Mouse (Mus musculus) heart, embryonic 10.5 days (tissue): ENCODE results near the gene Atg2b. TPM values are rescaled to one million over a fixed set of nuclear protein-coding genes. Genes with fewer than 3 reads are reported as not detected.
A peak's percentile ranks its signal among the peaks of the same experiment; 100 is the strongest.

Experiments
- DNase-seq: peaks from one replicate; pipeline ENCODE4 v3.0.0-alpha.2; 2017; ENCODE audit warnings: low spot score
- H3K27ac ChIP-seq: fragments of 300-500 bp; sonication (generic); 2 replicates; pipeline ENCODE4 v1.5.1; 2016; ENCODE audit warnings: mild to moderate bottlenecking
- H3K27me3 ChIP-seq: fragments of 300-500 bp; sonication (generic); 2 replicates; pipeline ENCODE4 v1.6.1; 2016; ENCODE audit warnings: mild to moderate bottlenecking; ENCODE audit not compliant: poor library complexity, insufficient read depth, severe bottlenecking
- H3K36me3 ChIP-seq: fragments of 300-500 bp; sonication (generic); 2 replicates; pipeline ENCODE4 v1.6.1; 2016; ENCODE audit warnings: mild to moderate bottlenecking, moderate library complexity
- H3K4me1 ChIP-seq: fragments of 300-500 bp; sonication (generic); 2 replicates; pipeline ENCODE4 v1.6.1; 2016; ENCODE audit warnings: mild to moderate bottlenecking
- H3K4me3 ChIP-seq: fragments of 300-500 bp; sonication (generic); 2 replicates; pipeline ENCODE4 v1.5.1; 2016; ENCODE audit warnings: mild to moderate bottlenecking, moderate library complexity
- H3K9me3 ChIP-seq: fragments of 300-500 bp; sonication (generic); 2 replicates; pipeline ENCODE4 v1.6.1; 2016; ENCODE audit warnings: mild to moderate bottlenecking, moderate library complexity
- WGBS: fragments of 180-500 bp; shearing (Covaris S2); methylation state at CpG from one replicate; pipeline ENCODE4 v1.1.7; 2016; 5-methylcytosine and 5-hydroxymethylcytosine counted together
- polyA plus RNA-seq: library from polyadenylated mRNA; unstranded; fragments of >200 nt; fragmentation: Nextera tagmentation; extraction: Ambion mirVana; gene quantifications from 2 replicates; pipeline ENCODE4 v1.2.1, GENCODE M21; 2016

Atg2b gene
- polyA plus RNA-seq: 10.2 and 13.0 TPM in 2 replicates

GRCm38 (mm10) chr12:105685001-105685691 is at the start of gene Atg2b:
Gene Atg2b, minus strand, starts transcription at chr12:105685211.
- Histone ChIP-seq H3K4me3 (peak within 1 kb of the TSS; percentile 97), H3K27me3 (no peaks in the 10 kb centered on the region), H3K27ac (peak within 1 kb of the TSS; percentile 88), H3K4me1 (peaks cover 19% of the 10 kb centered on the region), H3K36me3 (peaks cover 12% of the 10 kb centered on the region), H3K9me3 (no peaks in the 10 kb centered on the region)
- under 1% methylated on average over 72 of the region's 73 CpGs for WGBS
- DNase-seq: peak; percentile 99

DNA sequence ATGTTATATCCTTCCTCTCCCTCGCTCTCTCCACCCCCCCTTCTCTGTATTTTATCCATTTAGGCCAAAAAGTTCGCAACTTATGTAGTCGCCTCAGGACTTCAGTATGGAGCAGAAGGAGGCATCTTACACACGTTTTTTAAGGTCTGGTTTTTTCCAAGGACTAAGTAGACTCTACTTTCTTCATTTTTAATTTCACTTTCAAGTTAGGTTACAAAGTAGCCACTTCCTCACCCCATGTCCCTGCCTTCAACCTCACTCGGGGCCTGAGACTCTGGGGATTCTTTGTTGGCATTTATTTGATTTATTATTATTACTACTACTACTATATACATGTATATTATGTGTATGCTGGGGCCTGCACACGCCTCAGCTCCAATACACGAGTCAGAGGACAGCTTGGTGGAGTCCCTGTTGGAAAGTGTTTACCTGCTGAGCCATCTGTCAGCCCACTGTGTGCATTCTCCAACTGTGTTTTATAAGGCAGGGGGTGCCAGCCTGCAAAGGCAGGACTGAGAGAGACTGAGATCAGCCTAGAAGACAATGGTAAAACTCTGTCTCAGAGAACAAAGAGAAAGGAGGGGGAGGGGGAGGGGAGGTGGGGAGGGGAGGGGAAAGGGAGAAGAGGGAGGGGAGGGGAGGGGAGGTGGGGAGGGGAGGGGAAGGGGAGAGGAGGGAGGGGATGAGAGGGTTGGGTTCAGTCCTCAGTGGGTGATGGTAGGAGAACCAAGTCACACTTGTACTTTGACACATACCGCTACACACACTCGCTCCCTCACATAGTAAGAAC is 48.6 kb upstream of the Atg2b start:
- no peaks in the 10 kb centered on the region for H3K9me3 ChIP-seq
- peaks cover 4% of the 10 kb centered on the region for H3K4me1 ChIP-seq
- H3K36me3 ChIP-seq: no peaks in the 10 kb centered on the region
- H3K27ac ChIP-seq: no peak overlapping the region
- DNase-seq: no peak
- WGBS: 79% methylated on average over 9 of the region's 9 CpGs
- H3K4me3 ChIP-seq: no peak overlapping the region
- H3K27me3 ChIP-seq: no peaks in the 10 kb centered on the region

DNA sequence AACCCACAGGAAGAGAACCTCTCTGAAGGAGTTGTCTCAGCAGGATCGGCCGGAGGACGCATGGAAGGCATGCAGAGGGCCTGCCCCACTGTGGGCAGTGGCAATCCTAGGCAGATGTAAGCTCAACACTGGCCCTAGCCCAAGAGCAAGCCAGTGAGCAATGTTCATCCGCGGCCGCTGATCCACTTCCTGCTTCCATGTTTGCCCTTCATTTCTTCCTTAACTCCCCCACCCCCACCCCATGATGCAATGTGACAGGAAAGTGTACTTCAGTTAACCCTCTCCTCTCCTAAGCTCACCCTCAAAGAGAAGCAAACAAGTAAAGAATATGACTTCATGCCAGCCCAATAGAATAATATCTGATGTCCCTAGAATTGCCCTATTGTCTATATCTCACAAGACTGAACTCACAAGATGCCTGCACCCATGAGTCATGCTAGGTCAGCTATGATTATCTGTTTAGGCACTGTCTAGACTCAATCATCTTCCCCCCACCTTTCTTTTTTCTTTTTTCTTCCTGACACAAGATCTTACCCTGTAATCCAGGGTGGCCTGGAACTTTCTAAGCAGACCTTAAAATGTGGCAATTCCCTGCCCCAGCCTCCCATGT is 45.9 kb upstream of the Atg2b start:
- no peak overlapping the region for H3K27ac ChIP-seq
- 83% methylated on average over 6 of the region's 6 CpGs for WGBS
- no peaks in the 10 kb centered on the region for H3K4me1 ChIP-seq
- H3K36me3 ChIP-seq: no peaks in the 10 kb centered on the region
- no peak for DNase-seq
- no peaks in the 10 kb centered on the region for H3K27me3 ChIP-seq
- no peaks in the 10 kb centered on the region for H3K9me3 ChIP-seq
- no peak overlapping the region for H3K4me3 ChIP-seq

GRCm38 (mm10) chr12:105727964-105728363 is 43.0 kb upstream of the Atg2b start:
- H3K36me3 ChIP-seq: no peaks in the 10 kb centered on the region
- H3K4me1 ChIP-seq: no peaks in the 10 kb centered on the region
- no peak overlapping the region for H3K4me3 ChIP-seq
- H3K9me3 ChIP-seq: no peaks in the 10 kb centered on the region
- H3K27ac ChIP-seq: no peak overlapping the region
- 26% methylated on average over 8 of the region's 8 CpGs for WGBS
- no peaks in the 10 kb centered on the region for H3K27me3 ChIP-seq
- no peak for DNase-seq

GRCm38 (mm10) chr12:105727268-105727667 is 42.3 kb upstream of the Atg2b start:
- no peaks in the 10 kb centered on the region for H3K27me3 ChIP-seq
- no peaks in the 10 kb centered on the region for H3K9me3 ChIP-seq
- 81% methylated on average over 3 of the region's 3 CpGs for WGBS
- DNase-seq: no peak
- no peak overlapping the region for H3K4me3 ChIP-seq
- no peaks in the 10 kb centered on the region for H3K4me1 ChIP-seq
- no peak overlapping the region for H3K27ac ChIP-seq
- no peaks in the 10 kb centered on the region for H3K36me3 ChIP-seq

DNA sequence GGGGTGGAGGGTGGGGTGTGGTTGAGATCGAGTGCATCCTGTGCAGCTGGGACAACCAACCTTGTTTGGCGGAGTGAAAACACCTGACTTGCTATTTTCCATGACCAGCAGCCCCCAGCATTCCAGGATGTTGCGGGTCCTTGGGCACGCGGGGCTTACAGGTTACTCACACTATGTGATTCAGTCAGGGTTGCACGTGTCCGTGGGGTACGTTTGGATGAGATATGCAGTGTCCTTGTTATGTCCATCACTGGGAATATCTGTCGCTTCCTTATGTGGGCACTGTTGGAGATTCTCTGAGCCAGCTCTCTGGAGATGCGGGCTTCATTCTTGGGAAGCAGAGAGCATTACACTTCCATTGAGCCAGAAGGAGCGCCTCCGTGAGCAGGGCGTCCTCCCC is 40.7 kb upstream of the Atg2b start:
- DNase-seq: no peak
- Histone ChIP-seq H3K27ac (no peak overlapping the region), H3K36me3 (no peaks in the 10 kb centered on the region), H3K4me1 (no peaks in the 10 kb centered on the region), H3K4me3 (no peak overlapping the region), H3K9me3 (no peaks in the 10 kb centered on the region), H3K27me3 (no peaks in the 10 kb centered on the region)
- WGBS: 71% methylated on average over 13 of the region's 13 CpGs

GRCm38 (mm10) chr12:105724616-105725015 is 39.6 kb upstream of the Atg2b start:
- WGBS: 49% methylated on average over 1 of the region's 1 CpGs

GRCm38 (mm10) chr12:105722657-105723056 is 37.6 kb upstream of the Atg2b start:
- no peak overlapping the region for H3K4me3 ChIP-seq
- H3K9me3 ChIP-seq: no peaks in the 10 kb centered on the region
- under 1% methylated on average over 5 of the region's 5 CpGs for WGBS
- H3K27me3 ChIP-seq: no peaks in the 10 kb centered on the region
- DNase-seq: no peak
- no peaks in the 10 kb centered on the region for H3K36me3 ChIP-seq
- H3K4me1 ChIP-seq: no peaks in the 10 kb centered on the region
- no peak overlapping the region for H3K27ac ChIP-seq

More at GRCm38 (mm10) chr12:105724616-105725015, 39.6 kb upstream of the Atg2b start:
- Histone ChIP-seq H3K36me3 (no peaks in the 10 kb centered on the region), H3K9me3 (no peaks in the 10 kb centered on the region), H3K4me3 (no peak overlapping the region), H3K27me3 (no peaks in the 10 kb centered on the region), H3K27ac (no peak overlapping the region), H3K4me1 (no peaks in the 10 kb centered on the region)
- DNase-seq: no peak

GRCm38 (mm10) chr12:105721452-105722132 is 36.6 kb upstream of the Atg2b start:
- no peak for DNase-seq
- Histone ChIP-seq H3K4me3 (no peak overlapping the region), H3K4me1 (no peaks in the 10 kb centered on the region), H3K27ac (no peak overlapping the region), H3K9me3 (no peaks in the 10 kb centered on the region), H3K27me3 (no peaks in the 10 kb centered on the region), H3K36me3 (no peaks in the 10 kb centered on the region)
- WGBS: 58% methylated on average over 14 of the region's 14 CpGs

- Histone ChIP-seq H3K27me3 (no peaks in the 10 kb centered on the region), H3K36me3 (no peaks in the 10 kb centered on the region), H3K4me3 (no peak overlapping the region), H3K9me3 (no peaks in the 10 kb centered on the region), H3K4me1 (no peaks in the 10 kb centered on the region), H3K27ac (no peak overlapping the region)
- no peak for DNase-seq
- WGBS: 70% methylated on average over 3 of the region's 3 CpGs
Observed at GRCm38 (mm10) chr12:105720196-105720595, 35.2 kb upstream of the Atg2b start.

DNA sequence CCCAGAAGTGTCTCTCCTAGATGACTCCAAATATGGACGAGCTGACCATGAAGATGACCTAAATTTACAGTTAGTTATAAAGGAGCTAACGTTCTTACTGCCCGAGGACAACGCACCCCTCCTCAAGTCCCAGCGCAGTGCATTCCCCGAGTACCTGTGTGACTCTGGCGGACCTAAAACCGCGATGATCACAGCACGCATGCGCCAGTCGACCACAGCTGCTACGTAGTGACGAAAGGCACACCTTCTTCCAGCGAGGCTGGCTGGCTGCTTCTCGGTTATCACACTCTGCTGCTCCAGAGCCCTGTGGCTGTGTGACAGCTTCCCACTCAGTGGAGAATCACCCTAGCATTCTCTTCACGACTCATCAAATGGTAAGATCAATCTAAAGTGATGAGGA is 33.6 kb upstream of the Atg2b start:
- DNase-seq: no peak
- peak overlapping the region; percentile 33 for H3K4me3 ChIP-seq
- H3K27ac ChIP-seq: no peak overlapping the region
- H3K27me3 ChIP-seq: no peaks in the 10 kb centered on the region
- H3K36me3 ChIP-seq: no peaks in the 10 kb centered on the region
- 51% methylated on average over 17 of the region's 17 CpGs for WGBS
- H3K9me3 ChIP-seq: no peaks in the 10 kb centered on the region
- H3K4me1 ChIP-seq: no peaks in the 10 kb centered on the region

- Histone ChIP-seq H3K27me3 (0 out of 2 replicates have a peak, but pooled peaks cover 5% of the 10 kb centered on the region), H3K4me1 (peaks cover 13% of the 10 kb centered on the region), H3K36me3 (peaks cover 5% of the 10 kb centered on the region; the same call in 1 of the 2 replicates), H3K4me3 (peak within 1 kb of the TSS; percentile 40), H3K9me3 (no peaks in the 10 kb centered on the region), H3K27ac (no peak within 1 kb of the TSS)
- DNase-seq: peak; percentile 97
- 10% methylated on average over 22 of the region's 22 CpGs for WGBS
Observed at GRCm38 (mm10) chr12:105705799-105706487, 20.9 kb upstream of the Atg2b start, which contains the start of gene Ak7. Gene Ak7, plus strand, starts transcription at chr12:105705976.
